Mouse (Mus musculus) heart, adult 11 months (tissue): Measurements from ENCODE around the gene Gck.
"Not testable (repeated sequence)": the region's sequence is repeated elsewhere in the genome, so short reads cannot be mapped to it uniquely, and the experiment has no call there.

Experiments used
- DNase-seq: peaks from one replicate; pipeline ENCODE4 v3.0.0; 2022

Gene Gck

GRCm38 (mm10) chr11:5907096-5907495 lies 42.8 kb downstream of the Gck start:
- peak; percentile 70 for DNase-seq

- peak; percentile 90 for DNase-seq
Measured at GRCm38 (mm10) chr11:5905778-5906518, 43.9 kb downstream of the Gck start.

- peak; percentile 78 for DNase-seq
Measured at GRCm38 (mm10) chr11:5904871-5905270, 45.0 kb downstream of the Gck start.

- no peak for DNase-seq
Measured at GRCm38 (mm10) chr11:5904357-5904756, 45.5 kb downstream of the Gck start.

- no peak for DNase-seq
Measured at GRCm38 (mm10) chr11:5903844-5904243, 46.0 kb downstream of the Gck start.

- no peak for DNase-seq
Measured at GRCm38 (mm10) chr11:5902390-5902789, 47.5 kb downstream of the Gck start.

GRCm38 (mm10) chr11:5901950-5902349 lies 47.9 kb downstream of the Gck start:
- DNase-seq: no peak

GRCm38 (mm10) chr11:5901320-5901719 lies 48.6 kb downstream of the Gck start:
- DNase-seq: no peak

GRCm38 (mm10) chr11:5899286-5899685 lies 50.6 kb downstream of the Gck start:
- peak; percentile 94 for DNase-seq

GRCm38 (mm10) chr11:5898531-5898930 lies 51.4 kb downstream of the Gck start, which contains the start of gene Myl7:
Myl7 (minus strand) TSS chr11:5898782.
- no peak for DNase-seq

- no peak for DNase-seq
Measured at GRCm38 (mm10) chr11:5897839-5898238, 52.0 kb downstream of the Gck start.

- no peak for DNase-seq
Measured at GRCm38 (mm10) chr11:5897230-5897629, 52.7 kb downstream of the Gck start.

GRCm38 (mm10) chr11:5893807-5894206 lies 56.1 kb downstream of the Gck start:
- no peak for DNase-seq

GRCm38 (mm10) chr11:5892810-5893368 lies 57.0 kb downstream of the Gck start:
- DNase-seq: no peak

GRCm38 (mm10) chr11:5892151-5892591 lies 57.7 kb downstream of the Gck start:
- peak; percentile 97 for DNase-seq

- not testable (repeated sequence) for DNase-seq
Measured at GRCm38 (mm10) chr11:5888563-5888962, 61.3 kb downstream of the Gck start.

GRCm38 (mm10) chr11:5887250-5887649 lies 62.6 kb downstream of the Gck start:
- DNase-seq: no peak

GRCm38 (mm10) chr11:5886187-5886586 lies 63.7 kb downstream of the Gck start:
- no peak for DNase-seq

GRCm38 (mm10) chr11:5882518-5882917 lies 67.4 kb downstream of the Gck start:
- no peak for DNase-seq

GRCm38 (mm10) chr11:5879905-5880304 lies 70.0 kb downstream of the Gck start:
- DNase-seq: no peak

GRCm38 (mm10) chr11:5878661-5879060 lies 71.2 kb downstream of the Gck start:
- DNase-seq: no peak

GRCm38 (mm10) chr11:5877921-5878526 lies 71.9 kb downstream of the Gck start, which contains the start of gene Pold2:
Pold2 (minus strand) TSS chr11:5878292.
- peak; percentile 100 for DNase-seq

- no peak for DNase-seq
Measured at GRCm38 (mm10) chr11:5877421-5877820, 72.5 kb downstream of the Gck start.

GRCm38 (mm10) chr11:5873192-5873591 lies 76.7 kb downstream of the Gck start:
- DNase-seq: no peak
